Mouse (Mus musculus): ENCODE measurements around the gene Brpf1. TPM values are rescaled to one million over a fixed set of nuclear protein-coding genes. Genes with fewer than 3 reads are reported as not detected.

The Brpf1 gene
- polyA plus RNA-seq, 1 experiment from 2014 or later, result 29.6 TPM

- H3K27me3 ChIP-seq, result no peaks in the 10 kb centered on the region
- no peak overlapping the region for H3K4me2 ChIP-seq (replicated peaks)
- no peak overlapping the region for H3K4me3 ChIP-seq
- no peak overlapping the region for H3K27ac ChIP-seq (replicated peaks)
- ATAC-seq (ENCODE audit: low FRiP score, low read depth), result no peak
- no peaks in the 10 kb centered on the region for H3K4me1 ChIP-seq
- 65% methylated on average over 8 of the region's 8 CpGs for WGBS
- H3K9ac ChIP-seq (replicated peaks), result no peak overlapping the region
- peaks cover 30% of the 10 kb centered on the region for H3K36me3 ChIP-seq
- H3K9me3 ChIP-seq, result no peaks in the 10 kb centered on the region
Observed at GRCm38 (mm10) chr6:113364518-113365135, 57.7 kb downstream of the Brpf1 start.

- H3K4me3 ChIP-seq, result no peak overlapping the region
- 89% methylated on average over 6 of the region's 6 CpGs for WGBS
- H3K9ac ChIP-seq (replicated peaks), result no peak overlapping the region
- H3K4me2 ChIP-seq (replicated peaks), result no peak overlapping the region
- H3K9me3 ChIP-seq, result no peaks in the 10 kb centered on the region
- H3K27ac ChIP-seq (replicated peaks), result no peak overlapping the region
- no peaks in the 10 kb centered on the region for H3K27me3 ChIP-seq
- no peak for ATAC-seq (ENCODE audit: low FRiP score, low read depth)
- no peaks in the 10 kb centered on the region for H3K4me1 ChIP-seq
- peaks cover 50% of the 10 kb centered on the region for H3K36me3 ChIP-seq
Observed at GRCm38 (mm10) chr6:113366639-113367038, 59.7 kb downstream of the Brpf1 start.

- Histone ChIP-seq H3K27ac (replicated peaks) (no peak overlapping the region), H3K4me2 (replicated peaks) (no peak overlapping the region), H3K36me3 (peaks cover 59% of the 10 kb centered on the region), H3K9me3 (no peaks in the 10 kb centered on the region), H3K4me1 (no peaks in the 10 kb centered on the region), H3K27me3 (no peaks in the 10 kb centered on the region), H3K9ac (replicated peaks) (no peak overlapping the region), H3K4me3 (no peak overlapping the region)
- ATAC-seq (ENCODE audit: low FRiP score, low read depth), result no peak
- 88% methylated on average over 1 of the region's 1 CpGs for WGBS
Observed at GRCm38 (mm10) chr6:113367574-113367973, 60.6 kb downstream of the Brpf1 start.

DNA sequence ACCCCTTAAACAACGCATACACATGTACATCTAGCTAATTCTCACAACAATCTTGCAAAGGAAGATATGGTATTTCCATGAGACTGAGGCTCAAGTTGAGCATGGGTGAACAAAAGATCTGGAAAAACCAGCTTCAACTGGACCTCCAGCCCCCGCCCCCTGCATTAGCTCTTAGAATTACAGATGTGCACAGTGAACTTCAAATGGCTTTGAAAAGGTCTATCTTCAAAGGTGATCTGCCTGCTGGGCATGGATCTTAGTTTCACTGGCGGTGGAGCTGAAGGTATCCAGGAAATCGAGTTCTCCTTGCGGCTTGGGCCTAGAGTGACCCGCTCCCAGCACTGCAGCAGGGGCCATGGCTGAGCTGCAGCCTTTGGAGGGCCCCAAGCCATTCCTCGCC is 61.2 kb downstream of the Brpf1 start:
- Histone ChIP-seq H3K9me3 (no peaks in the 10 kb centered on the region), H3K36me3 (peaks cover 65% of the 10 kb centered on the region), H3K9ac (replicated peaks) (no peak overlapping the region), H3K4me2 (replicated peaks) (no peak overlapping the region), H3K27me3 (no peaks in the 10 kb centered on the region), H3K4me1 (no peaks in the 10 kb centered on the region), H3K27ac (replicated peaks) (0 out of 2 replicates have a peak overlapping the region, but pooled peaks have one; percentile 35), H3K4me3 (no peak overlapping the region)
- 92% methylated on average over 7 of the region's 7 CpGs for WGBS
- no peak for ATAC-seq (ENCODE audit: low FRiP score, low read depth)

- Histone ChIP-seq H3K36me3 (peaks cover 69% of the 10 kb centered on the region), H3K9me3 (no peaks in the 10 kb centered on the region), H3K4me3 (no peak overlapping the region), H3K27ac (replicated peaks) (0 out of 2 replicates have a peak overlapping the region, but pooled peaks have one; percentile 35), H3K4me2 (replicated peaks) (no peak overlapping the region), H3K4me1 (no peaks in the 10 kb centered on the region), H3K9ac (replicated peaks) (no peak overlapping the region), H3K27me3 (no peaks in the 10 kb centered on the region)
- WGBS, result 82% methylated on average over 5 of the region's 5 CpGs
- ATAC-seq (ENCODE audit: low FRiP score, low read depth), result no peak
Observed at GRCm38 (mm10) chr6:113368577-113368976, 61.6 kb downstream of the Brpf1 start.

- Histone ChIP-seq H3K4me3 (no peak overlapping the region), H3K27me3 (no peaks in the 10 kb centered on the region), H3K36me3 (peaks cover 85% of the 10 kb centered on the region), H3K4me1 (no peaks in the 10 kb centered on the region), H3K9me3 (no peaks in the 10 kb centered on the region), H3K9ac (replicated peaks) (no peak overlapping the region), H3K27ac (replicated peaks) (no peak overlapping the region), H3K4me2 (replicated peaks) (no peak overlapping the region)
- ATAC-seq (ENCODE audit: low FRiP score, low read depth), result no peak
- 95% methylated on average over 20 of the region's 20 CpGs for WGBS
Observed at GRCm38 (mm10) chr6:113370194-113370929, 63.4 kb downstream of the Brpf1 start.

DNA sequence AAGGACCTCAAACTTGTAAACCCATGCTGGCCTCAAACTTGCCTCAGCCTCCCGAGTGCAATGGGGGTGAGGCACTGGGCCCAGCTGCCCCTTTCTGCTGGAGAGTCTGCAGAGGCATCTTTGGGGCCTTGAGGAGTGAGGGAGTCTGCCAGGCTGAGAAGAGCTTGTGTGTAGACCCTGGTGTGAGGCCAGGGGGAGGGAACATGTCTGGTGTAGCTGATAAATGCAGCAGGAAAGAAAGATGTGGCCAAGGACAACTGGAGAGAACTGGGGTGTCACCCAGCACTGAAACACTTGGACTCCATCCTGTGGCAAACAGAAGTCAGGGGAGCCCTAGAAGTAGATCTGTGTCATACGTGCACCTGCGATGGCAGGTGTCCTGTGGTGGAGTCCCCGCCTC is 66.6 kb downstream of the Brpf1 start:
- ATAC-seq (ENCODE audit: low FRiP score, low read depth), result no peak
- Histone ChIP-seq H3K9me3 (no peaks in the 10 kb centered on the region), H3K4me1 (peaks cover 8% of the 10 kb centered on the region), H3K9ac (replicated peaks) (no peak overlapping the region), H3K27me3 (no peaks in the 10 kb centered on the region), H3K36me3 (peaks cover 73% of the 10 kb centered on the region), H3K27ac (replicated peaks) (no peak overlapping the region), H3K4me3 (no peak overlapping the region), H3K4me2 (replicated peaks) (no peak overlapping the region)
- WGBS, result 91% methylated on average over 4 of the region's 4 CpGs

Other genes starting within 250 kb of the Brpf1 start
- gene Setd5, start 229.8 kb upstream of the Brpf1 start, polyA plus RNA-seq (2016; fragmentation: Nextera tagmentation; extraction: Ambion mirVana), result 64.0 and 69.1 TPM in 2 replicates
- 38.7 and 46.3 TPM in 2 replicates for gene Lhfpl4, start 111.8 kb upstream of the Brpf1 start, polyA plus RNA-seq (2016; fragmentation: Nextera tagmentation; extraction: Ambion mirVana)
- gene Mtmr14, start 69.3 kb upstream of the Brpf1 start, polyA plus RNA-seq (2016; fragmentation: Nextera tagmentation; extraction: Ambion mirVana), result 48.1 and 48.7 TPM in 2 replicates
- gene Cpne9, start 24.8 kb upstream of the Brpf1 start, polyA plus RNA-seq (2016; fragmentation: Nextera tagmentation; extraction: Ambion mirVana), result 0.22 and 0.34 TPM in 2 replicates
- gene Ogg1, start 19.8 kb downstream of the Brpf1 start, polyA plus RNA-seq (2016; fragmentation: Nextera tagmentation; extraction: Ambion mirVana), result 11.7 and 13.6 TPM in 2 replicates
- gene Camk1, start 36.8 kb downstream of the Brpf1 start, polyA plus RNA-seq (2016; fragmentation: Nextera tagmentation; extraction: Ambion mirVana), result 66.5 and 67.4 TPM in 2 replicates
- 63.2 and 64.5 TPM in 2 replicates for gene Tada3, start 70.7 kb downstream of the Brpf1 start, polyA plus RNA-seq (2016; fragmentation: Nextera tagmentation; extraction: Ambion mirVana)
- gene Arpc4, start 71.0 kb downstream of the Brpf1 start, polyA plus RNA-seq (2016; fragmentation: Nextera tagmentation; extraction: Ambion mirVana), result 332 and 360 TPM in 2 replicates
- 6.3 and 7.9 TPM in 2 replicates for gene Ttll3, start 82.1 kb downstream of the Brpf1 start, polyA plus RNA-seq (2016; fragmentation: Nextera tagmentation; extraction: Ambion mirVana)
- 24.3 and 26.7 TPM in 2 replicates for gene Rpusd3, start 112.2 kb downstream of the Brpf1 start, polyA plus RNA-seq (2016; fragmentation: Nextera tagmentation; extraction: Ambion mirVana)
- not detected in 2 replicates for gene Cidec, start 128.6 kb downstream of the Brpf1 start, polyA plus RNA-seq (2016; fragmentation: Nextera tagmentation; extraction: Ambion mirVana)
- gene Jagn1, start 135.4 kb downstream of the Brpf1 start, polyA plus RNA-seq (2016; fragmentation: Nextera tagmentation; extraction: Ambion mirVana), result 73.4 and 74.9 TPM in 2 replicates
- gene Il17re, start 151.3 kb downstream of the Brpf1 start, polyA plus RNA-seq (2016; fragmentation: Nextera tagmentation; extraction: Ambion mirVana), result 0.51 and 0.93 TPM in 2 replicates
- gene Il17rc, start 164.3 kb downstream of the Brpf1 start, polyA plus RNA-seq (2016; fragmentation: Nextera tagmentation; extraction: Ambion mirVana), result 4.3 and 6.3 TPM in 2 replicates
- gene Creld1, start 176.2 kb downstream of the Brpf1 start, polyA plus RNA-seq (2016; fragmentation: Nextera tagmentation; extraction: Ambion mirVana), result 44.0 and 49.1 TPM in 2 replicates
- gene Prrt3, start 194.8 kb downstream of the Brpf1 start, polyA plus RNA-seq (2016; fragmentation: Nextera tagmentation; extraction: Ambion mirVana), result 2.5 and 2.8 TPM in 2 replicates
- 81.3 and 87.7 TPM in 2 replicates for gene Emc3, start 224.5 kb downstream of the Brpf1 start, polyA plus RNA-seq (2016; fragmentation: Nextera tagmentation; extraction: Ambion mirVana)
- 12.7 and 13.0 TPM in 2 replicates for gene Fancd2, start 224.5 kb downstream of the Brpf1 start, polyA plus RNA-seq (2016; fragmentation: Nextera tagmentation; extraction: Ambion mirVana)